Mouse (Mus musculus) small intestine, adult 2 months (tissue): Measurements from ENCODE around the gene AY761185.

ENCODE experiments used
- CTCF ChIP-seq: fragments of 200-500 bp; IDR thresholded peaks from 2 replicates; pipeline ENCODE4 v1.5.1; 2012; ENCODE audit warnings: low read depth, mild to moderate bottlenecking, control low read depth, inconsistent platforms, low read length, moderate library complexity, mixed read lengths; ENCODE audit not compliant: insufficient replicate concordance, insufficient read length; ENCODE audit errors: extremely low read depth
- POLR2A ChIP-seq: fragments of 200-500 bp; IDR thresholded peaks from 2 replicates; pipeline ENCODE4 v1.6.1; 2012; ENCODE audit warnings: low read depth, mild to moderate bottlenecking, control low read depth, inconsistent platforms, low read length, moderate library complexity

DNA sequence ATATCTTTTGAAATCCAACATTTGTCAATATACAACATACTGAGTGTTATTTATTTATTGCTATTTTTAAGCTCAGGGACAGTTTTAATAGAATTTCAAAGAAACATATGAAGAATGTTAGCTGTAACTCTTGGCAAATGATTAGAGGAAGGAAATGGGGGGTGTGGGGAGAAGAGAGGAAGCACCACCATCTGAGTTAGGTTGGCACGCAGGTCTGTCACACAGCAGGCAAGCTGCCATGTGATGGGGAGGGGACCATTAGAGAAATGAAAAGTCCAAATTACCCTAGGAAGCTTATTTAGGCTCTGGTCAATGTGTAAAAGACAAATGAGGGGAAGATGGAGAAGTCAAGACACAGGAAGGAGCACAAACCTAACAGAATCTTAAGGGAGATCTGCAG, 32.2 kb downstream of the AY761185 start:
- TF ChIP-seq POLR2A (no peak), CTCF (no peak)
